Mouse (Mus musculus) small intestine, adult 2 months (tissue): ENCODE measurements around the gene Ncbp3.

Experiments
- CTCF ChIP-seq: fragments of 200-500 bp; IDR thresholded peaks from 2 replicates; pipeline ENCODE4 v1.5.1; 2012; ENCODE audit warnings: low read depth, mild to moderate bottlenecking, control low read depth, inconsistent platforms, low read length, moderate library complexity, mixed read lengths; ENCODE audit not compliant: insufficient replicate concordance, insufficient read length; ENCODE audit errors: extremely low read depth
- POLR2A ChIP-seq: fragments of 200-500 bp; IDR thresholded peaks from 2 replicates; pipeline ENCODE4 v1.6.1; 2012; ENCODE audit warnings: low read depth, mild to moderate bottlenecking, control low read depth, inconsistent platforms, low read length, moderate library complexity

DNA sequence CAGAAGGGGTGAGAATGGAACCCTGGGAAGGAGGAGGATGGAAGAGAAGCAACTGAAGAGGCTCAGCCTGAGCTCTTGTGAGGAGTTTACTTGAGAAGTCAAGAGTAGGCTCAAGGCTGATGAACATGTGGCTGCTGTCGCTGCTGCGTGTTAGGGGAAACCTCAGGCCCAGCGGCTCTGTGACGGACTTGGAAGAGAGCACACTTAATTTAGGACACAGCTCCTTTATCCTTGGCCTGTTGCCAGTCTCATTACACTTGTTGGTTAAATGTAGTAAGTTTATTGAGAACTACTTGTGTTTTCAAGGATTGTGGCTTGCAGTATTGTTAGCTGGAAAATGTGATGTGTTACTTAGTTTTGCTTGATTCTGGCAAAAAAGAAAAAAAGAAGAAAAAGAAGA lies 29.1 kb downstream of the Ncbp3 start:
- TF ChIP-seq POLR2A (no peak), CTCF (no peak)
